Comparison of ENCODE assay signal across 8 mouse cellular contexts in the genomic region with DNA sequence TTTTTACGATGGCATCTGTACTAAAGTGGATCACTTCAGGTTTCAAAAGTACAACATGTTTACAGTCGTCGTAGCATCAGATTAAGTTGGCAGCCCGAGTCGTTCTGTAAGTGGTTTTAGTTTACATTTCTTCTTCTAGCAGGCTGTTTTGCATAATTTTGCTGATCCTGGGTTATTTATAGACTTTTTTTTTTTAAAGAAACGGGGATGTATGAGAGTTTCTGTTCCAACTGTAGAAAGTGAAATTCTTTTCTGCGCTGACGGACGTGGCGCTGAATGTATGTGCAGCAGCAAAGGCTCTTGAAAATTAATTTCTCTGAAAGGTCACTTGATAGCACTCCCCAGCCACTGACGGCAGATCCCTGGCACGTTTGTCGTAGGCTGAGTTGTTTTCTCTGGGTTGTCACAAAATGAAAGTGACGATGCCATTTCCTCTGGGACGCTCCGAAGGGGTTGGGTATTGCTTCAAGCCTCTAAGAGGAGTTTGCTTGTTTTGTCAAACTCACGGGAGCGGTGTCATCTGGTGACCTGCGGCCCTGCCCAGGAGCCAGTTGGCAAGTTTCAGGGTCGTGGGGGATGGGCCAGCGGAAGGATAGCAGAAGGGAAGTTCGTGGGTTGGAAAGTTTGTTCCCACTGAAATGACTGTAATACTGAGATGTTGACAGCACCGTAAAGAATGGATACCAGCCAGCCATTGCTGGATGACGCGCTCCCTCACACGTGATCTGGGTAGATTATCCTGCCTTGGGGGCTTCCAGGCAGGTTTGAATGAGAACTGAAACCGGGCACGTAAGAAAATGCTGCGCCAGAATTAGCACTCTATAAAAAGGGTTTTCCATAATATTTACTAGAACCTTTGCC.
DNase-seq lines count a peak whose midpoint lies in the region; ATAC-seq and TF ChIP-seq lines count a peak whose summit lies in the region.

No protein-coding gene starts in this region.

- peak overlapping the region; percentile 76 for H3K9ac ChIP-seq in heart, embryonic 14.5 days (ENCODE audit: low read length)
- H3K9ac ChIP-seq in kidney, postnatal 0 days (ENCODE audit: low read depth, low read length) = peak overlapping the region; percentile 52
- H3K9ac ChIP-seq in liver, postnatal 0 days (replicated peaks) = peak overlapping the region; percentile 81
- peak overlapping the region; percentile 26; the same call in 1 of the 2 replicates for H3K9ac ChIP-seq in neural tube, embryonic 11.5 days (ENCODE audit: low read length)

- no peaks in the 10 kb centered on the region for H3K36me3 ChIP-seq in heart, embryonic 14.5 days (ENCODE audit: control insufficient read depth, insufficient read depth, low read length)
- H3K36me3 ChIP-seq in kidney, postnatal 0 days (ENCODE audit: insufficient read depth, low read length) = no peaks in the 10 kb centered on the region
- H3K36me3 ChIP-seq in liver, postnatal 0 days (replicated peaks; ENCODE audit: insufficient read depth, low read length) = 0 out of 2 replicates have a peak, but pooled peaks cover 3% of the 10 kb centered on the region
- no peaks in the 10 kb centered on the region for H3K36me3 ChIP-seq in neural tube, embryonic 11.5 days (ENCODE audit: control insufficient read depth, insufficient read depth, low read length)

- no peaks in the 10 kb centered on the region; the same call in 1 of the 2 replicates for H3K27me3 ChIP-seq in heart, embryonic 14.5 days (ENCODE audit: control insufficient read depth, insufficient read depth, low read length)
- H3K27me3 ChIP-seq in kidney, postnatal 0 days (ENCODE audit: insufficient read depth, low read length) = no peaks in the 10 kb centered on the region
- H3K27me3 ChIP-seq in liver, postnatal 0 days (ENCODE audit: insufficient read depth, low read length) = no peaks in the 10 kb centered on the region
- H3K27me3 ChIP-seq in neural tube, embryonic 11.5 days (ENCODE audit: control insufficient read depth, insufficient read depth, low read length) = no peaks in the 10 kb centered on the region

- TF ChIP-seq CTCF in bone marrow, adult 2 months (IDR thresholded peaks at IDR 0.05; ENCODE audit: control insufficient read depth, insufficient read depth, low read length) = no peak
- no peak for TF ChIP-seq CTCF in embryonic fibroblast, embryonic 13.5 days (IDR thresholded peaks at IDR 0.05; ENCODE audit: borderline replicate concordance, insufficient read depth, low read length)
- TF ChIP-seq CTCF in kidney, postnatal 0 days (IDR thresholded peaks at IDR 0.05; ENCODE audit: low read depth) = no peak
- TF ChIP-seq CTCF in liver, postnatal 0 days (IDR thresholded peaks at IDR 0.05; ENCODE audit: low read depth) = no peak

- H3K9me3 ChIP-seq in heart, embryonic 14.5 days (ENCODE audit: control insufficient read depth, low read length) = no peaks in the 10 kb centered on the region
- no peaks in the 10 kb centered on the region for H3K9me3 ChIP-seq in kidney, postnatal 0 days (replicated peaks; ENCODE audit: low read length)
- no peaks in the 10 kb centered on the region for H3K9me3 ChIP-seq in liver, postnatal 0 days (ENCODE audit: low read length)
- H3K9me3 ChIP-seq in neural tube, embryonic 11.5 days (ENCODE audit: control insufficient read depth, low read length) = no peaks in the 10 kb centered on the region

- peak; percentile 54; the same call in 1 of the 2 replicates for TF ChIP-seq EP300 in liver, postnatal 0 days (IDR thresholded peaks at IDR 0.05; ENCODE audit: low read depth)

- ATAC-seq in CD4-positive, CD25-positive, alpha-beta regulatory T cell, adult 4 months = peak; percentile 72
- ATAC-seq in heart, embryonic 14.5 days (ENCODE audit: insufficient number of reproducible peaks, insufficient read depth, low FRiP score, low read depth) = peak; percentile 64
- peak; percentile 51; the same call in 1 of the 2 replicates for ATAC-seq in kidney, postnatal 0 days (replicated peaks; ENCODE audit: low FRiP score, low read depth)
- peak; percentile 78 for ATAC-seq in liver, postnatal 0 days
- peak; percentile 77; the same call in 1 of the 2 replicates for ATAC-seq in neural tube, embryonic 11.5 days (ENCODE audit: insufficient read depth, low FRiP score, low TSS enrichment)

- no peak for TF ChIP-seq POLR2A in bone marrow, adult 2 months (IDR thresholded peaks at IDR 0.05; ENCODE audit: borderline replicate concordance, control insufficient read depth, low read depth, low read length)
- TF ChIP-seq POLR2A in embryonic fibroblast, embryonic 13.5 days (IDR thresholded peaks at IDR 0.05; ENCODE audit: low read depth, low read length) = no peak

- H3K27ac ChIP-seq in bone marrow, adult 2 months (ENCODE audit: control insufficient read depth, insufficient read depth, low read depth, low read length, poor library complexity) = peak overlapping the region; percentile 79
- H3K27ac ChIP-seq in embryonic fibroblast, embryonic 13.5 days (ENCODE audit: insufficient read depth, low read length) = 0 out of 2 replicates have a peak overlapping the region, but pooled peaks have one; percentile 2
- H3K27ac ChIP-seq in heart, embryonic 14.5 days (replicated peaks in 1 of 2; ENCODE audit: control insufficient read depth in 1 of 2, insufficient read depth in 1 of 2, low read depth in 2 of 2, low read length in 2 of 2) = peak overlapping the region; percentile 59 to 70; a peak in 3 of 4 replicates
- peak overlapping the region; percentile 71 for H3K27ac ChIP-seq in kidney, postnatal 0 days
- peak overlapping the region; percentile 96 for H3K27ac ChIP-seq in liver, postnatal 0 days (ENCODE audit: low read depth)
- no peak overlapping the region for H3K27ac ChIP-seq in neural tube, embryonic 11.5 days (ENCODE audit: low read depth, low read length)

- peak overlapping the region; percentile 81 for H3K4me2 ChIP-seq in heart, embryonic 14.5 days (ENCODE audit: low read length)
- peak overlapping the region; percentile 78 for H3K4me2 ChIP-seq in kidney, postnatal 0 days (ENCODE audit: low read length)
- H3K4me2 ChIP-seq in liver, postnatal 0 days (ENCODE audit: low read depth, low read length) = peak overlapping the region; percentile 79
- peak overlapping the region; percentile 82 for H3K4me2 ChIP-seq in neural tube, embryonic 11.5 days (ENCODE audit: low read depth)

- under 1% methylated on average over 29 of the region's 29 CpGs for WGBS in bone marrow, adult 2 months
- WGBS in heart, embryonic 14.5 days = under 1% methylated on average over 29 of the region's 29 CpGs
- under 1% methylated on average over 29 of the region's 29 CpGs for WGBS in kidney, postnatal 0 days
- WGBS in liver, postnatal 0 days (ENCODE audit: insufficient replicate concordance) = under 1% methylated on average over 29 of the region's 29 CpGs
- WGBS in neural tube, embryonic 11.5 days = under 1% methylated on average over 29 of the region's 29 CpGs

- H3K4me3 ChIP-seq in bone marrow, adult 2 months (replicated peaks; ENCODE audit: control insufficient read depth, low read depth, low read length) = peak overlapping the region; percentile 84
- H3K4me3 ChIP-seq in embryonic fibroblast, embryonic 13.5 days (ENCODE audit: insufficient read depth, low read length) = peak overlapping the region; percentile 57
- H3K4me3 ChIP-seq in heart, embryonic 14.5 days (ENCODE audit: control insufficient read depth in 1 of 2, insufficient read depth in 1 of 2, low read depth in 1 of 2, low read length in 2 of 2) = peak overlapping the region; percentile 56 to 76
- peak overlapping the region; percentile 53 for H3K4me3 ChIP-seq in kidney, postnatal 0 days (replicated peaks; ENCODE audit: low read depth, low read length)
- H3K4me3 ChIP-seq in liver, postnatal 0 days (ENCODE audit: low read depth, low read length) = peak overlapping the region; percentile 75
- peak overlapping the region; percentile 35 for H3K4me3 ChIP-seq in neural tube, embryonic 11.5 days (ENCODE audit: low read depth, low read length)

- H3K4me1 ChIP-seq in bone marrow, adult 2 months (ENCODE audit: control insufficient read depth, insufficient read depth, low read length) = peaks cover 3% of the 10 kb centered on the region
- H3K4me1 ChIP-seq in embryonic fibroblast, embryonic 13.5 days (ENCODE audit: control insufficient read depth, insufficient read depth, low read length) = no peaks in the 10 kb centered on the region
- H3K4me1 ChIP-seq in heart, embryonic 14.5 days (ENCODE audit: control insufficient read depth in 2 of 2, insufficient read depth in 2 of 2, low read length in 2 of 2) = peaks cover 6 to 10% of the 10 kb centered on the region in 2 experiments; a peak in 1 of 4 replicates
- H3K4me1 ChIP-seq in kidney, postnatal 0 days (replicated peaks; ENCODE audit: insufficient read depth, low read length) = no peaks in the 10 kb centered on the region; the same call in 1 of the 2 replicates
- H3K4me1 ChIP-seq in liver, postnatal 0 days (ENCODE audit: insufficient read depth) = peaks cover 24% of the 10 kb centered on the region
- H3K4me1 ChIP-seq in neural tube, embryonic 11.5 days (ENCODE audit: control insufficient read depth, insufficient read depth, low read length) = peaks cover 4% of the 10 kb centered on the region; the same call in 1 of the 2 replicates

- DNase-seq in kidney, postnatal 0 days (ENCODE audit: low spot score) = peak; percentile 64
- peak; percentile 75 for DNase-seq in liver, postnatal 0 days
- DNase-seq in neural tube, embryonic 11.5 days (ENCODE audit: low spot score) = peak; percentile 30
- DNase-seq in testis, postnatal 10 days (ENCODE audit: low spot score) = peak; percentile 71

Comparison
In these comparisons a context has a peak if more than half of its experiments do, and no peak if none do; other contexts are left out.
1. H3K9ac ChIP-seq: peak in every context shown above with its lines; median percentile 81 in liver, postnatal 0 days; 76 in heart, embryonic 14.5 days; 52 in kidney, postnatal 0 days; 26 in neural tube, embryonic 11.5 days.